Mouse (Mus musculus) kidney, embryonic 14.5 days (tissue): ENCODE data around the gene Cog4. TPM values are rescaled to one million over a fixed set of nuclear protein-coding genes. Genes with fewer than 3 reads are reported as not detected.
"Not testable (repeated sequence)": the region's sequence is repeated elsewhere in the genome, so short reads cannot be mapped to it uniquely, and the experiment has no call there.

Experiments
- ATAC-seq: fragments of 200-750 bp; cut with Nextera tagmentation; 2 replicates; pipeline ENCODE4 v1.8.0; 2017; ENCODE audit warnings: moderate number of reproducible peaks, mild to moderate bottlenecking, moderate TSS enrichment, moderate library complexity; ENCODE audit not compliant: low FRiP score, low TSS enrichment
- H3K27ac ChIP-seq: fragments of 300-500 bp; sonication (generic); 2 replicates; pipeline ENCODE4 v1.5.1; 2014; ENCODE audit warnings: low read depth, mild to moderate bottlenecking, low read length, moderate library complexity, mixed read lengths
- H3K27me3 ChIP-seq: fragments of 300-500 bp; sonication (generic); 2 replicates; pipeline ENCODE4 v1.6.1; 2014; ENCODE audit warnings: mild to moderate bottlenecking, low read length; ENCODE audit not compliant: control insufficient read depth, insufficient read depth
- H3K36me3 ChIP-seq: fragments of 300-500 bp; sonication (generic); 2 replicates; pipeline ENCODE4 v1.6.1; 2014; ENCODE audit warnings: low read length, mixed read lengths; ENCODE audit not compliant: control insufficient read depth, insufficient read depth
- H3K4me1 ChIP-seq: fragments of 300-500 bp; sonication (generic); 2 replicates; pipeline ENCODE4 v1.6.1; 2014; ENCODE audit warnings: low read length, mixed read lengths; ENCODE audit not compliant: control insufficient read depth, insufficient read depth
- H3K4me2 ChIP-seq: fragments of 300-500 bp; sonication (generic); replicated peaks from 2 replicates; pipeline ENCODE4 v1.6.1; 2014; ENCODE audit warnings: low read depth, mild to moderate bottlenecking, low read length
- H3K4me3 ChIP-seq: fragments of 300-500 bp; sonication (generic); 2 replicates; pipeline ENCODE4 v1.5.1; 2014; ENCODE audit warnings: mild to moderate bottlenecking, low read length
- H3K9ac ChIP-seq: fragments of 300-500 bp; sonication (generic); 2 replicates; pipeline ENCODE4 v1.6.1; 2014; ENCODE audit warnings: low read depth, mild to moderate bottlenecking, low read length, moderate library complexity
- H3K9me3 ChIP-seq: fragments of 300-500 bp; sonication (generic); 2 replicates; pipeline ENCODE4 v1.6.1; 2016; ENCODE audit warnings: low read length; ENCODE audit not compliant: control insufficient read depth
- WGBS: fragments of 180-500 bp; shearing (Covaris S2); extraction: QIAGEN DNeasy Blood & Tissue Kit; methylation state at CpG from one replicate; pipeline ENCODE4 v1.1.7; 2014; 5-methylcytosine and 5-hydroxymethylcytosine counted together
- polyA plus RNA-seq: library from polyadenylated mRNA; unstranded; fragments of >200 nt; fragmentation: Nextera tagmentation; extraction: Ambion mirVana; gene quantifications from 2 replicates; pipeline ENCODE4 v1.2.1, GENCODE M21; 2014

Gene Cog4
- polyA plus RNA-seq, 1 experiment from 2014 or later: 69.3 TPM

- Histone ChIP-seq H3K4me1 (peaks cover 18% of the 10 kb centered on the region), H3K36me3 (peaks cover 50% of the 10 kb centered on the region), H3K27ac (no peak overlapping the region; the same call in 1 of the 2 replicates), H3K9ac (peak overlapping the region; percentile 94), H3K4me2 (peak overlapping the region; percentile 82), H3K27me3 (no peaks in the 10 kb centered on the region), H3K9me3 (no peaks in the 10 kb centered on the region), H3K4me3 (peak overlapping the region; percentile 92)
- whole genome bisulfite sequencing: under 1% methylated on average over 13 of the region's 13 CpGs
- ATAC-seq: no peak; the same call in 1 of the 2 replicates
Observed at GRCm38 (mm10) chr8:110847171-110847549, 760 bp downstream of the Cog4 start.

- Histone ChIP-seq H3K27me3 (no peaks in the 10 kb centered on the region), H3K9ac (peak overlapping the region; percentile 94; the same call in 1 of the 2 replicates), H3K27ac (no peak overlapping the region), H3K4me3 (peak overlapping the region; percentile 92), H3K4me1 (peaks cover 18% of the 10 kb centered on the region), H3K36me3 (peaks cover 50% of the 10 kb centered on the region), H3K4me2 (peak overlapping the region; percentile 82), H3K9me3 (no peaks in the 10 kb centered on the region)
- ATAC-seq: no peak
- WGBS: 59% methylated on average over 14 of the region's 14 CpGs
Observed at GRCm38 (mm10) chr8:110847645-110848495, 1.5 kb downstream of the Cog4 start.

GRCm38 (mm10) chr8:110851186-110851585 lies 4.8 kb downstream of the Cog4 start:
- H3K4me2 ChIP-seq: no peak overlapping the region
- H3K27me3 ChIP-seq: no peaks in the 10 kb centered on the region
- H3K27ac ChIP-seq: no peak overlapping the region
- no peaks in the 10 kb centered on the region for H3K9me3 ChIP-seq
- ATAC-seq: no peak
- peaks cover 8% of the 10 kb centered on the region for H3K4me1 ChIP-seq
- peaks cover 64% of the 10 kb centered on the region for H3K36me3 ChIP-seq
- WGBS: 96% methylated on average over 10 of the region's 10 CpGs
- no peak overlapping the region for H3K9ac ChIP-seq
- H3K4me3 ChIP-seq: no peak overlapping the region

GRCm38 (mm10) chr8:110856073-110856472 lies 9.7 kb downstream of the Cog4 start:
- not testable (repeated sequence) for H3K27ac ChIP-seq, H3K4me1 ChIP-seq, H3K4me2 ChIP-seq, H3K4me3 ChIP-seq, ATAC-seq, H3K9ac ChIP-seq, H3K9me3 ChIP-seq, H3K27me3 ChIP-seq
- H3K36me3 ChIP-seq: peaks cover 95% of the 10 kb centered on the region
- WGBS: 89% methylated on average over 3 of the region's 4 CpGs

GRCm38 (mm10) chr8:110856760-110857461 lies 10.5 kb downstream of the Cog4 start:
- H3K9ac ChIP-seq: no peak overlapping the region
- no peaks in the 10 kb centered on the region for H3K4me1 ChIP-seq
- no peak for ATAC-seq
- H3K27me3 ChIP-seq: no peaks in the 10 kb centered on the region
- no peaks in the 10 kb centered on the region for H3K9me3 ChIP-seq
- H3K27ac ChIP-seq: no peak overlapping the region
- H3K4me3 ChIP-seq: no peak overlapping the region
- peaks cover 90% of the 10 kb centered on the region for H3K36me3 ChIP-seq
- WGBS: 89% methylated on average over 4 of the region's 5 CpGs
- H3K4me2 ChIP-seq: no peak overlapping the region

GRCm38 (mm10) chr8:110859651-110860501 lies 13.5 kb downstream of the Cog4 start:
- Histone ChIP-seq H3K4me3 (no peak overlapping the region), H3K36me3 (peaks cover 90% of the 10 kb centered on the region), H3K4me2 (no peak overlapping the region), H3K27ac (no peak overlapping the region), H3K27me3 (no peaks in the 10 kb centered on the region), H3K9me3 (no peaks in the 10 kb centered on the region), H3K4me1 (no peaks in the 10 kb centered on the region), H3K9ac (no peak overlapping the region)
- no peak for ATAC-seq
- WGBS: 82% methylated on average over 7 of the region's 7 CpGs

DNA sequence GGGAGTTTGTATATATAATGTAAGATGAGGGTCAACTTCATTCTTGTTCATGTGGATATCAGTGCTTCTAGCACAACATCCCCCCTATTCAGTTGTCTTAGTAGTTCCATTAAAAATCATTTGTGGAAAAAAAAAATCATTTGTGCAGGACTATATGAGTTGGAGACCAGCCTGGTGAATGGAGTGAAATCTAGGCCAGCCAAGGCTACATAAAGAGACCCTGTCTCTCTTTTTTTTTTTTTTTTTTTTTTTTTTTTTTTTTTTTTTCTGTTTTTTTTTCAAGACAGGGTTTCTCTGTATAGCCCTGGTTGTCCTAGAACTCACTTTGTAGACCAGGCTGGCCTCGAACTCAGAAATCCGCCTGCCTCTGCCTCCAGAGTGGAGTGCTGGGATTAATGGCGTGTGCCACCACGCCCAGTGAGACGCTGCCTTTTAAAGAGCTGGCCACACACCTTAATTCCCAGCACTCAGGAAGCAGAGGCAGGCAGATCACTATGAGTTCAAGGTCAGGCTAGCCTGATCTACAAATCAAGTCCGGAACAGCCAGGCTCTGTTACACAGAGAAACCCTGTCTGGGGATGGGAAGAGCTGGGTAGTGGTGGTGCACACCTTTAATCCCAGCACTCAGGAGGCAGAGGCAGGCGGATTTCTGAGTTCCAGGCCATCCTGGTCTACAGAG lies 15.1 kb downstream of the Cog4 start:
- 98% methylated on average over 7 of the region's 7 CpGs for WGBS
- ATAC-seq, H3K9me3 ChIP-seq, H3K9ac ChIP-seq, H3K27ac ChIP-seq, H3K4me1 ChIP-seq, H3K4me3 ChIP-seq, H3K27me3 ChIP-seq, H3K4me2 ChIP-seq: not testable (repeated sequence)
- peaks cover 91% of the 10 kb centered on the region for H3K36me3 ChIP-seq

DNA sequence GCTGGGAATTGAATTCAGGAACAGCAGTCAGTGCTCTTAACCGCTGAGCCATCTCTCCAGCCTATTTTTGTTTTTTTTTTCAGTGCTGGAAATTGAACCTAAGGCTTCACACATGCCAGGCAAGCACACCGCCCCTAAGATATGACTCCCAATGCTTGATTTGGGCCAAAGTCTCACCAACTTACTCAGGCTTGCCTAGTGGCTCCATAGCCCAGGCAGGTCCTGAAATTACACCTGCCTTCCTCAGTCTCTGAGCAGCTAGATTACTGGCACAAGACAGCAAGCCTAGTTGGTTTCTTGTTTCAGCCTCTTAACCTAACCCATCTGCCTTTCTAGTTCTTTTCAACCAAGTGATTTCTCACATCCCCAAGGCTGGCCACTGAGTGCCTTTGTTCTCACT lies 24.1 kb downstream of the Cog4 start:
- no peak overlapping the region for H3K9ac ChIP-seq
- H3K4me2 ChIP-seq: no peak overlapping the region

More for the DNA sequence above, 24.1 kb downstream of the Cog4 start:
- Histone ChIP-seq H3K9me3 (no peaks in the 10 kb centered on the region), H3K4me1 (no peaks in the 10 kb centered on the region), H3K36me3 (peaks cover 82% of the 10 kb centered on the region), H3K27me3 (no peaks in the 10 kb centered on the region), H3K4me3 (no peak overlapping the region), H3K27ac (no peak overlapping the region)
- ATAC-seq: no peak
- WGBS: 96% methylated on average over 2 of the region's 2 CpGs
